Mouse (Mus musculus) regulatory T cell (primary cell): ENCODE measurements around the gene Fmod.

Experiments
- in situ Hi-C: fragments of 300-600 bp; cut with MboI, MseI; formaldehyde crosslinking; loops from one replicate; pipeline ENCODE4 v1.15.1; 2025; ENCODE audit warnings: high pct_unique_total_duplicates

The Fmod gene

DNA sequence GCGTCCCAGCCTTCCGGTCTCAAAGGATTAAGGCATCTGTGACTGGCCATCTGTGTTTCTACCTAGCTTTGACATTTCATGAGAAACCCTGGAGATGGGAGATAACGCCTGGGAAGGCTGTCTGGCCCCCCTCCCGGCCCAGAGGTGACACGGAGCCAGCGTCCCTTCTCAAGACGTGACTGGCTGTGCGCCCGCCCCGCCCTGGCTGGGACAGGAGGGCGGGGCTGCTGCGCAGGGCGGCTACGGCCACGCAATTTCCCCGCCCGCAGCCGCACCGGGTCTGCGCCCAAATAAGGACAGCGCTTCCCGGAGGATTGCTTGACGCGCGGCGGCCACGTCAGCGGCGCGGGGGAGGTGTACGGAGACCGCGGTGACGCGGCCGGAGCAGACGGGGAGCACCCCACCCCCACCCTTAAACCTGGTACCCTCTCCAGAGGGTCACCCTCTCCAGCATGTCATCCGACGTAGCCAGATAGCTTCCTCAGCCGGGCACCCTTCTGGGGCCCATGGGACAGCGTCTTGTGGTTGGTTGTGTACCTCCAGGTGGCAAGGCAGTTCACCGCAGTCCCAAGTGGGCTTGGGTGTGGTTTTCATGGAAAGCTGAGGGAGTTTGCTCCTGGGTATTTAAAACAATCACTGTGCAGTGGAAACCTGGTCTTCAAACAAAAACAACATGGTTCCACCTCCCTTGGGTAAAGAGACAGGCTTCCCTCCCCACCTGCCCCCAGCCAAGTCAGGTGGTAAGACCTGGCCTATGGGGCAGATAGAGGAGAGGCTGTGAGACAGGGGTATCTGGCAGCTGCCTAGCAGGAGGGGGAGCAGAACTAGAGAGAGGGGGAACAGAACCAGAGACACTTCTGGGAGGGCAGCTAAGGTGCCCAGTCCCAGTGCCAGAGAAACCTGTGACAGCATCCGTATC lies 56.1 kb downstream of the Fmod start:
- in situ Hi-C loops: no loop called here

DNA sequence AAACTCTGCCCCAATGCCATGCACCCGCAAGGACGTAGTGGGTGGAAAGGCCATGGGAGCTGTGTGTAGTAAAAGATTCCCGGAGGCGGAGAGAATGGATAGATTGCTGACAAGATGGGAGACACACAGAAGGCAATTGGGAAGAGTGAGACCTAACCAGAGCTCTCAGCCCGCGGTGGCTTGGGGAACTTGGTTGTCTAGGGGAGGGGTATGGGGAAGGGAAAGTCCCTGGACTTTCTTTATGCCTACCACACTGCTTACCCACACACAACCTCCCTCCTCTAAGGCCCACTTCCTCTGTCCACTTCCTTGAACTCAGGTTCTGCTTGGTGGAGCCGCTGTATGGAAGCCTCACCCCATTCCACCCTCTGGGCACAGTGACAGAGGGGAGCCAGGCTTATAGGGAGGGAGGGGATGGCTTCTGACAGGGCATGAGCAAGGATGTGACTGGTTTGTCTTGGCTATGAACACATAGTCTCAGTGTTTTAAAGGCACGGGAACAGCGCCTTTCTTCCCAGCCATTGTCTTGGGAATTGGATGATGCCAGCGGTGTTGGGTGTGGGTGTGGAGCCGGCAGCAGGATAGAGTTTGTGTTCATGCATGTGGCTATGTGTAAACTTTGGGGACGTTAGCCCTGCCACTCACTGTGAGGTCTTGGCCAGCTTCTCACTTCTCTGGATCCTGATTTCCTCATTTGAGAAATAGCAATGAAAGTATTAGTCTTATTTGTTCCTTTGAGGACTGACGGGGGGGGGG lies 56.9 kb downstream of the Fmod start:
- in situ Hi-C loops: no loop called here

DNA sequence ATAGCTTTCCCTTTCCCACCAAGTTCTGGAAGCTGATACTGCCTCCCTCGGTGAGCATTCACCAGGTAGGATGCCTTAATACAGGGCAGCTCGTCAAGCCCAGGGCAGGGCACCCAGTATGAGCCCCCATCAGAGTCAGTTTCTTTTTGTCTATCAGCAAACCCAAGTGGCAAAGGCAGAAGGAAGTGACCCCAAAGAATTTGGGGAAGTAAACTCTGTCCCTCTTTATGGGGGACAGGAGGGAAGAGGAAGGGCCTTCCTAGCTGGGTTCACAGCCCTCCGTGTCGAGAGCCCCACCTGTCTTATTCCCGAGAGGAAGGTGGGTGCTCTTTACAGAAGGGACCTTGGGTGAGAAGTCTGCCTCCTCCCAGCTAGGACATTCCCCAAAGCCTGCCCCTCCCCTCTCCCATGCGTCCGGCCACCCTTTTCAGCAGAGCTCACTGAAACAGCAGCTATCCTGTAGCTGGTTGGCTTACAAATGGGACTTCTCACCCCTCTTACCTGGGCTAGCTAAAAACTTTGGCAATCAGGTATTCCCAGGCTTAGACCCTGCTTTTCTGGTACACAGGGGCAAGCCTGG lies 58.1 kb downstream of the Fmod start:
- in situ Hi-C loops: no loop called here

DNA sequence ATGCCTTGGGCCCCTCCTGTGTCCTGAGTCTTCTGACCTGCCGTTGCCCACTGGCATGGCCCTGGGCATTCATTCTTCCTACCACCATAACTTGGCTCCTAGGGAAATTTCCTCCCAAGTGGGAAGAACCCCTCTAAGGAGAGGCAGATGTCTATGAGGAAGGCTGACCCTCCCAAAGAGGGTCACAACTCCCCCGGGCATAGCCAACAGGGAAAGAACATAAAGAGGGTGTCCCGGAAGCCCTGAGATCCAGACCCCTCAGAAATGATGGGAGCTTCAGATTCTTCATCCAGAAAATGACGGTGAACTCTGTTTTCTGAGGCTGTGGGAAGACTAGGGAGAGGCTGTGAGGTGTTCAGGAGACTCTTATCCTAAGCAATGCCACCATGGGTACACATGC lies 58.7 kb downstream of the Fmod start:
- in situ Hi-C loops: no loop called here

DNA sequence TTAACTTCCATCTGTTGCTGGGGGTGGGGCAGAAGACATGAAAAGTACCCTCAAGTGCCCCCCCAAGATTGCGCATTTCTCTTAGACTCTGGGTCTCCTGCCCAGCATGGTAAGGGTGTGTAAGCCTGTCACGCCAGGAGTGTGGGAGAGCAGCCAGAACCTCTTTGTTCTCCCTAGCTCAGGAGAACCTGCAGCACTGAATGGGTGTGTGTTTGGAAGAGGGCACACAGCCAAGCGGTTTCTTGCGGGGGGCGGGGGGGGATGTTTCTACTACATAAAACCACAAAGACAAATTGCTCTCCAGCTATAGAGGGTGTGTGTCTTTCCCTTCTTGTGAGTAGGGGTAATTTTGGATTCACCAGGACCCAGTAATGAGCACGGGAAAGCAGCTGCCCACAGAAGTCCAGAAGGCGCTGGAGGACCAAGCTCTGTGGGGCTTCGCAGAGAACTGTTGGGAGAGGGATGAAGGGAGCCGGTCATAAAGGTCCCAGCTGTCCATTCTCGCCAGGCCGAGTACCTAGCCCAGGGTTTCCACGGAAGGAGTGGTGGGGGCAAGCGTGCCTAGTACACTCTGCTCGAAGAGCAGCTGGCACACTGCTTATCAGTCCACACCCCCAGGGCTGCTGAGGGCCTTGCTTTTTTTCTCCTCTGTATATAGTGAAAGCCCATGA lies 59.3 kb downstream of the Fmod start:
- in situ Hi-C loops: no loop called here

DNA sequence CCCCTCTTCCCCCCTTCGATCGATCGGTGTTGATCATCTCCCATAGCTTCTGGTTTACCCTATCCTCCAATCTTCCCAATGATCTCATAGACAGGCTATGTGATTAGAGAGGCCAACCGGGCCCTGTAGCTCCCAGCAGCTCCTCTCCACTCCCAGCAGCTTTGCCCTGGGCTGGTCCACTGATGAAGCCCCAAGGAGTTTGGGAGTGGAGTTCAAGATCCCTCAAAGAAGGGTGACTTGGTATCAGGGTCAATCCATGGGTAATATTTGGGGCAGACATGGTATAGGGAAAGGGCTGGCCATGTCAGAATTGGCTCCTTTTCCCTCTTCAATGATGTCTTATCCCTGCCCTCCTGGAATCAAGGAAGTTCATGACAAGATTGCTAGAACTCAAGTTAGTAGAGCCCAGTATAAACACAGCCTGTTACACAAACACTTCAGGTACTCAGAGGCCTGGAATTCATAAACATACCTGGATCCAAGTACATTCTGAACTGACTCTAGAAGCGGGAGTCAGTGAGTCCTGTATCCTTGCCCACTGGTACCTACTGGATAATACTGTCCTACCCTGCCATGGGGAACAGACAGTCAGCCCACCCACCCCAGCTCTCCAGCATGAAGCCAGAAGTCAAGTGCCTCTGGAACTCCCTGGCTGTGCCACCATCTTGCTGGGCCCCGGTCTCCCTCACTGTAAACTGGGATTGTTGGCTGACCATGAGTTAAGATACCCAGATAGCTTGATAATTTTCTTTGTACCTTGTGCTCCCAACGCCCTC lies 60.2 kb downstream of the Fmod start:
- in situ Hi-C loops: no loop called here
